Mouse (Mus musculus) C2C12 (cell line): ENCODE results near the gene Slc44a5.

Experiments
- CEBPB ChIP-seq: IDR thresholded peaks from one replicate; pipeline ENCODE4 v1.6.1; 2011; ENCODE audit warnings: low read depth, mild to moderate bottlenecking, control low read depth, moderate library complexity
- CTCF ChIP-seq: IDR thresholded peaks from one replicate; pipeline ENCODE4 v1.5.1; 2011; ENCODE audit not compliant: control insufficient read depth, insufficient read depth, insufficient read length
- FOSL1 ChIP-seq: IDR thresholded peaks from one replicate; pipeline ENCODE4 v1.8.0; 2011; ENCODE audit warnings: mild to moderate bottlenecking, low read length; ENCODE audit not compliant: poor library complexity, insufficient read depth, severe bottlenecking
- MAX ChIP-seq: IDR thresholded peaks from one replicate; pipeline ENCODE4 v1.6.1; 2011; ENCODE audit warnings: mild to moderate bottlenecking, control low read depth
- MYOD1 ChIP-seq: IDR thresholded peaks from one replicate; pipeline ENCODE4 v1.6.1; 2011; ENCODE audit warnings: low read depth; ENCODE audit not compliant: control insufficient read depth, insufficient read length
- MYOG ChIP-seq: IDR thresholded peaks from one replicate; pipeline ENCODE4 v1.6.1; 2011; ENCODE audit not compliant: control insufficient read depth, insufficient read length; ENCODE audit errors: extremely low read depth
- USF1 ChIP-seq: IDR thresholded peaks from one replicate; pipeline ENCODE4 v1.6.1; 2011; ENCODE audit warnings: low read depth, mild to moderate bottlenecking, control low read depth, moderate library complexity

GRCm38 (mm10) chr3:153961632-153962389 is 11.4 kb upstream of the Slc44a5 start:
- TF ChIP-seq USF1, result no peak
- TF ChIP-seq MAX, result no peak
- peak; percentile 15 for TF ChIP-seq CTCF
- no peak for TF ChIP-seq CEBPB
- no peak for TF ChIP-seq MYOD1
- no peak for TF ChIP-seq MYOG
- no peak for TF ChIP-seq FOSL1
